Mouse (Mus musculus): ENCODE measurements at regions not wholly inside any gene's neighbourhood (a gene's known extent, or its start where the extent isn't known, plus 50 kb on each side); places are given as distances from the start of the nearest gene placed in this dataset.

DNA sequence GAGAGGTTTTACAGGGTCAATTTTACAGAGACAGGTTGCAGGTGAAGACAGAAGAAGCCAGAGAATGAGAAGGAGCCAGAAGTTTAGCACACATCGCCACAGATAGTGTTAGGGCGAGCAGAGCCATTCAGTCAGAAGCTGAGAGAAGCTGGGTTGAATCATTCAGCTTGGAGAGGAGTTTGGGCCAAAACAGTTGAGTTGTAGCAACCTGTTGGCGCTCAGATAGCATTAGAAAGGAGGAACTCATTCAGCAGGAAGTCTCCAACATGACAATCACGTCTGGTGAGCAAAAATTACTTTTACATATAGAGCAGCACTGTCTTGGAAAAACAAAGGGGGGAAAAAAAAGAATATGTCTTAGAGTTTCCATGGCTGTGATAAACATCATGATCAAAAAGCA lies 53.2 kb downstream of the Fam43a start:
- ChIA-PET POLR2A (interaction anchor here in 3 of 4 experiments (0.6 to 1.2 kb wide), 3 partner anchors 9 to 63 kb away, joined by 3 read pairs; no protein-coding TSS in a partner anchor), CTCF (no interaction called here)

DNA sequence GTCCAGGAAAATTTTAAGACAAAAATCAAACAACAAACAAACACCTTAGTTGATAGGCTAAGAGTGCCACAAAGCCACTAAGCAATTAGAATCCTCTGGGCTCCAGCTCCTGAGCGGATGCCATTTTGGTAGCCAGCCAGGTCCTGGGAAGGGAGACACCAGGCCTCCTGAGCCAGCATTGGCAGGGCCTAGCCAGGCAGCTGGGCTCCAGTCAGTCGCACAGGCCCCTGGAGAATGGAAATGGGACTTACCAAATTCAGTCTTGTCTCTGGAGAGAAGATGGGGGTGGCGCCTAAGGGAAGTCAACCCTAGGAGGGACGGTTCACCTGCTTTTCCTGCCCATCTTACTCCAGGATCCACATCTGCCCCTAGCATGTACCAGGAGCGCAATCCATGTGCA lies 54.3 kb downstream of the Fam43a start:
- ChIA-PET POLR2A (interaction anchor here in 1 of 4 experiments (1.2 kb wide), 3 partner anchors 8 to 38 kb away, joined by 3 to 4 read pairs (median 3); no protein-coding TSS in a partner anchor), CTCF (no interaction called here)

DNA sequence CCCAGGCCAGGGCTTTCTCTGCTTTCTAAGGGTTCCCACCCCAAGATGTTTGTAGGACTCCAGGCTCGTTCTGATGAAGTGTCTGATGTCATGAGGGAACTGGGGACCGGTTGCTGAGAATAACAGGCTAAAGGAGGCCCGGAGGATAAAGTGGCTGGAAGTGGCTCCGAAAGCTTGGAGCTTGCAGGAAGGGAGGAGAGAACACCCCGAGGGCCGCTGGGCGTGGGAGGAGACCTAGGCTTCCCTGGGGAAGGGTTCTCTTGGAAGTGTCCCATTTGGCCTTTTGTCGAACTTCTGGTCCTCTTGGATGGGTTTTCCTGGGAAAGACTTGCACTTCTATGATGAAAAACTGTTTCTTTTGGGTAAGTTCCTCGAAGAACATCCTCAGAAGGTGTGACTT lies 54.7 kb downstream of the Fam43a start:
- POLR2A ChIA-PET = interaction anchor here in 3 of 4 experiments (1.0 to 2.4 kb wide), 7 partner anchors 8 to 82 kb away, joined by 3 to 8 read pairs (median 3); no protein-coding TSS in a partner anchor
- CTCF ChIA-PET = no interaction called here

DNA sequence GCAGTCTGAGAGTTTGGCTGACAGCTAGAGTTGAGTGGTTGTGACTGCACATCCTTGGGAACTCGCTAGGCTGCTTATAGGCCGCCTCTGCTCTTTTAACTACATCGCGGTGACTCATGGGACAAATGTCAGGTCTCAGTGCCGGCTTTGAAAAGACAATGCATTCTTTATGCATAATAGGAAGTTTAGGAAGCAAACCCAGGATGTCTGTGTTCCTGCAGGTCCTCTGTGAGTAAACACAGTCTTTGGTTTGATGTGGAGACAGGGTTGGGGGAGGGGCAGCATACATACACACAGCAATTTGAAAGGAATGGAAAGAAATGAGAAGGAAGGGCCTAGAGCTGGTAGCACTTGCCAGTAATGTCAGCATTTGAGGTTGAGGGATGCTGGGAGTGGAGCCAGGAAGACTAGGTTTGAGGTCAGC lies 56.3 kb downstream of the Fam43a start:
- POLR2A ChIA-PET = interaction anchor here (0.6 to 2.4 kb wide), 7 partner anchors 8 to 16 kb away, joined by 3 to 15 read pairs (median 4); no protein-coding TSS in a partner anchor

DNA sequence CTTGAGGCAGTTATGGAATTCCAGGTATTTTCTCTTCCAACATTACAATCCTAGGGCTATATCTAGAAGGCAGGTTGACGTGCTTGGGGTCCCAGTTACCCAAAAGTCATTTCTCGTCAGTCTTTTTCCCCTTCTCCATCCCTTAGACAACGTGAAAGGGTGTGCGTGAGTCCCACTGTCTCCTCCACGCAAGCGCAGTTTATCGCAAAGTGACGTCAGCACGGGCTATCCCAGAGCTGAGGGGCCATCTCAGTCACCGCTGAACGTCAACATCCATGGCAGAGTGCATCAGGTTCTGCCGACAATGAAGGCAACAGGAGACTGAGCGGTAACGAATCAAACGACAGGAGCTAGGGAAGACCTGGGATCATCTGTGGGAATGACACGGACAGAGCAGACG lies 57.4 kb downstream of the Fam43a start:
- ChIA-PET POLR2A (interaction anchor here (0.6 to 2.8 kb wide), 14 partner anchors 9 to 266 kb away, joined by 3 to 15 read pairs (median 4); no protein-coding TSS in a partner anchor), CTCF (interaction anchor here in 2 of 4 experiments (0.6 to 1.0 kb wide), 2 partner anchors 16 to 748 kb away, joined by 3 to 4 read pairs; no protein-coding TSS in a partner anchor)

More for the DNA sequence above, 56.3 kb downstream of the Fam43a start:
- CTCF ChIA-PET = no interaction called here

DNA sequence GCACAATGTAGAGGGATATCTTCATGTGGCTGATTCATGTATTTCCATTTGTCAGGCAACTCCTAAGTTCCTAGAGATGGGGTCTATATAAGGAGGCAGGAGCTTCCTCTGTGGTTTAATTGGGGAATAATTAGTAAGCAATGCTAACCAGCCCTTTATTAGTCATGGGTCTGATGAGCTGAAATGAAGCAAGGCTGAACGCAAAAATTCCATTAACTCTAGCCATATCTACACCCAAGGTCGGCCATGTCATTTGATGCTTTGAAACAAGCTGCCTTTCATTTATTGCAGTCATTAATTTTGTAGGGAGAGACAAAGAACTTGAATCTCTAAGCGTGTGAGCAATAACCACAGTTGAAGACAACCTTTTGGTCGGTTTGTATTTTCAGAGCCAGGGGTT lies 59.4 kb downstream of the Fam43a start:
- POLR2A ChIA-PET = interaction anchor here in 2 of 4 experiments (1.1 to 4.4 kb wide), 3 partner anchors 15 to 35 kb away, joined by 5 to 21 read pairs (median 9); no protein-coding TSS in a partner anchor
- CTCF ChIA-PET = interaction anchor here in 1 of 4 experiments (0.6 kb wide), 1 partner anchor 77 kb away, joined by 3 read pairs; no protein-coding TSS in a partner anchor

DNA sequence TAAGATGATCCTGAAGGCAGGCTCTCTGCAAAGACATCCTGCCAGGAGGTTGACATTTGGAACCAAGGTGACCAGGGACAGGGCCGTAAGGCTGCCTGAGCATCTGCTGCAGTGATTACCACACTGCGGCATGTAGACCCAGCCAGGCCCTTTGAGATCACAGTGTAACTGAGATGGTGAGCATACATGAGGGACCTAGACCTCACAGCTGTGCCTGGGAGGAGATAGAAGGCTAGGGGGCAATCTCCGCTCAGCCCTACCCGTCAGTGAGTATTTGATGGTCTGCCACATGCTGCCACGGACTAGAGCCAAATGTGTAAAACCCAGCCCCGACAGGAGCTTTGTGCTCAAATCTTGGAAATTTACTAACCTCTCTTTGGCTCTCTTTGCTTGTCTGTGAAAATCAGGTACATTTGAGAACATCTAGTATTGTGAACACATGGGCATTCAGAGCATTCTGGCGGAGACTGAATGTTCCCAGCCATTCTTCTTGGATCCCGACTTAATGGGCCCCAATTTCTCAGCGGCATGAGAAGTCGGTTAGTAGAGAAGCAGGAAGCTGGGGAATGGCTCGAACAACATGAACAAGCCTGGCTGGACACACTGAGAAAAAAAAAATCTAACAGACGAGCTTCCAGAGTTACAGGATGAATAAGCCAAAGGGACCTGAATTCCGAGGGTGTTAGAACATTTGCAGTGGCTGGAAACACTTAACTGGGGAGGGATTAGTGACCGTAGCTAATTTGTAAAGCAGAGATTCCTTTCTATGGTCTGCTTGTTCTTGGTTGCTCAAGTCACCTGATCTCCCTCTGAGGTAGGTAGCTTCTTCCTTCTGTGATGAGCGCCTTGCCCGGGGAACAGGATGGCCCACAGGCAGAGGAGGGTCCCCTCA lies 61.8 kb downstream of the Fam43a start:
- ChIA-PET POLR2A (interaction anchor here (0.6 to 4.4 kb wide), 21 partner anchors 8 to 304 kb away, joined by 3 to 23 read pairs (median 5); no protein-coding TSS in a partner anchor), CTCF (interaction anchor here in 1 of 4 experiments (0.6 kb wide), 1 partner anchor 278 kb away, joined by 3 read pairs; no protein-coding TSS in a partner anchor)

DNA sequence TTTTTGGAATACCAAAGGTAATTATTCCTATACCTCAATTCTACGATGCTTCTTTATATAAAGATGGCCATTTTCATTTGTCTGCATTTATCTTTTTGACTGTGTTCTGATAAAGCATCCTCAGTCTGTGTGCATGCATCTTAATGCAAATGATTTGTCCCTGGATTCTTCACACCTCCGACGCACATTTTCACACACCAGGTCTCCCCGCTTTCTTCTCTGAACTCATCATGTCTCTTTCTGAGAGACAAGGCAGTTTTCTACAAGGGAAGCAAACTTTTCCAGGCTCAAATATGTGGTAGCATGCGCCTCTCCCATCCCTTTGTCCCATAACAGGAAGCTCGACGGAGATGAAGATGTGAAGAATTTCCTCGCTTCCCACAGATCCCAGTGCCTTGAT lies 63.5 kb downstream of the Fam43a start:
- ChIA-PET POLR2A (interaction anchor here in 3 of 4 experiments (0.7 to 4.4 kb wide), 7 partner anchors 9 to 47 kb away, joined by 3 to 23 read pairs (median 11); no protein-coding TSS in a partner anchor), CTCF (no interaction called here)

DNA sequence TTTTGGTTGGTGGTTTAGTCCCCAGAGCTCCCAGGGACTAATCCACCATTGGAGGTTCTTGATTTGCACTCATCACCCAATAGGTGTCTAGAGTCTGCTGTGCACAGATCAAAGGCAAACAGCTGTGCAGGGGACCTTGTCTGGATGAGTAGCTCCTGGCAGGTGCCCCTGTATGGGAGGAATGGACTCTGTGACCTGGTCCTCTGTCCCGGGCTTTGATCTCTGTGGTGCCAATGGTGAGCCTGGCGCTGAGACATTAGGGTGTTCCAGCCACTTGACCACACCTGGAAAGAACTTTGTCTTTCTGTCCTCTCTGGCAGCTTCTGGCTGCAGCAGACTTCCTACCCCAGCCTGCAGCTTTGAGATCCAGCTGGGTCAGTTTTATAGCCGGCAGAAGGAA lies 64.4 kb downstream of the Fam43a start:
- ChIA-PET CTCF (no interaction called here), POLR2A (interaction anchor here in 2 of 4 experiments (0.6 to 4.3 kb wide), 4 partner anchors 17 to 109 kb away, joined by 3 to 23 read pairs (median 4); no protein-coding TSS in a partner anchor)

DNA sequence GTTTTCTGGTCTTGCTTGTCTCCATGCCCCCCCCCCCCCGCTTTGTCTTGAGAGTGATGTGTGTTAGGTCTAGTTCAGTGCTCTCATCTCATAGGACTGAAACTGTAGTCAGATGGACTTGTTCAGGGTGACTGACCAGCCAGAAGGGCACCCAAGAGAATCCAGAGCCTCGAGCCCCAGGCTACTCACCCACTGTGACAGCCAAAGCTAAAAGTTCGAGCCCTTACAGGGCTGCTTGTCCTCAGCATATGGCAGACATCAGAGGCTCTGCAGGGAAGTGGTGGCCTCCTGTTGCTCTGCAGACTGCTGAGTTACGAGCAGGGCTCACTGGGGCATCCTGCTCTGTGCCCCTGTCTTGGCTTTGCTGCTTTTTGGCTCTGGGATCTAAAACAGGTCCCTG lies 64.9 kb downstream of the Fam43a start:
- POLR2A ChIA-PET = interaction anchor here in 2 of 4 experiments (0.7 to 4.3 kb wide), 4 partner anchors 18 to 108 kb away, joined by 3 to 23 read pairs (median 4); no protein-coding TSS in a partner anchor
- CTCF ChIA-PET = no interaction called here

DNA sequence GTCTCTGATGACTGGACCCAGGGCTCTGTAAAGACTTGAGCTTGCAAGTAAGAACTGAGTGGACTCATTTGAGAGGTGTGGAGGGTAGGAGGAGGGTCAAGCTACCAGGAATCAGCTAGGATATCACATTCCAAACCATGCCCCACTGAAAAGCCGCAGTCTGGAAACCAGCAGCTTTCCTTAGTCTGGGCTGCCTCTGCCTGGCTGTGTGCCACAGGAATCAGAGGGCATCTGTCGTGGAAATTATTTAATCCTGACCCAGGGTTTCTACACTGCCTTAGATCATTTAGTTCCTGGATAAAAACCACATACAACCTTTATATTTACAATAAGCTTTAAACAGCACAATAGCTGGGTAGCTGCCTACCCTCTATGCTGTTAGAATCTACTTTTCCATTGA lies 66.4 kb downstream of the Fam43a start:
- ChIA-PET POLR2A (interaction anchor here in 2 of 4 experiments (0.6 to 2.3 kb wide), 5 partner anchors 9 to 291 kb away, joined by 3 to 7 read pairs (median 3); no protein-coding TSS in a partner anchor), CTCF (no interaction called here)

DNA sequence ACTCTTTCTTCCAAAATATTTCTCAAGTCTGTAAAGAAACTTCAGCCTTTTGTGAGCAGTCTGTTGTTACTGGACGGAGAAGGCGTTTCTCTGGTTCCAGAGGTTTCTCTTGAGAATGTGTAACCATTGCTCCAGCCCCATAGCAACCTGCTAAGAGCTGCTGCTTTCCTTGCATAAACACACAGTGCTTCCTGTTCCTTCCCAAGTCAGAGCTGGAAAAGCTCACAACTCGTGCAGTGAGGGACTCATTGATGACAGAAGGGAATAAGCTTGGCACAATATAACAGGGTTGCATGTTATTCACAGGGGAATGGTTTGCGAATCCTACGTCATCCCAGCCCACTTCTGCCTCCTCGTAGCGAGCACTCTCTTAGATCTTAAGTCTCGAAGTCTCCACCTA lies 70.4 kb downstream of the Fam43a start:
- POLR2A ChIA-PET = interaction anchor here in 3 of 4 experiments (0.6 to 4.9 kb wide), 10 partner anchors 9 to 579 kb away, joined by 3 to 20 read pairs (median 4); partner anchors contain the start of gene Fam43a (in 1 of the 3)
- CTCF ChIA-PET = interaction anchor here in 1 of 4 experiments (0.6 kb wide), 1 partner anchor 66 kb away, joined by 3 read pairs; no protein-coding TSS in a partner anchor

DNA sequence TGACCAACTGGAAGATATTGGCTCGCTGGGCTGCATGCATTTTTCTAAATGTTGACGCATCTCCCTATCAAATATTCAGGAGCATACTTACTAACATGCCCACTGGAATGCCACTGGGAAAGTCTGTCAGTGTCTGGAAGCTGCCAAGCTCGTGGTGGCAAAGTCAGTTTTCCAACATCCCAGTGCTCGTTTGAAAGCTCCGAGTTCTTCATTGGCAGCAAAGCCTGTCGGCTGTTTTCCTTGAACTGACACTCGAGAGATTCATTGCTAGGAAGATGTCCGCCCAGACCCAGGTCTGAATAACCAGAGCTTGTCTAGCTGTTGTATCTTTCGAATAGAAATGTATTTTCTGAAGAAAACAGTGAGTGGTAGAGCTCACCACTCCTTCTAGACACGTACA lies 72.1 kb downstream of the Fam43a start:
- CTCF ChIA-PET = no interaction called here
- POLR2A ChIA-PET = interaction anchor here in 3 of 4 experiments (0.9 to 8.6 kb wide), 8 partner anchors 10 to 71 kb away, joined by 4 to 64 read pairs (median 17); partner anchors contain the start of gene Fam43a (in 1 of the 3)

DNA sequence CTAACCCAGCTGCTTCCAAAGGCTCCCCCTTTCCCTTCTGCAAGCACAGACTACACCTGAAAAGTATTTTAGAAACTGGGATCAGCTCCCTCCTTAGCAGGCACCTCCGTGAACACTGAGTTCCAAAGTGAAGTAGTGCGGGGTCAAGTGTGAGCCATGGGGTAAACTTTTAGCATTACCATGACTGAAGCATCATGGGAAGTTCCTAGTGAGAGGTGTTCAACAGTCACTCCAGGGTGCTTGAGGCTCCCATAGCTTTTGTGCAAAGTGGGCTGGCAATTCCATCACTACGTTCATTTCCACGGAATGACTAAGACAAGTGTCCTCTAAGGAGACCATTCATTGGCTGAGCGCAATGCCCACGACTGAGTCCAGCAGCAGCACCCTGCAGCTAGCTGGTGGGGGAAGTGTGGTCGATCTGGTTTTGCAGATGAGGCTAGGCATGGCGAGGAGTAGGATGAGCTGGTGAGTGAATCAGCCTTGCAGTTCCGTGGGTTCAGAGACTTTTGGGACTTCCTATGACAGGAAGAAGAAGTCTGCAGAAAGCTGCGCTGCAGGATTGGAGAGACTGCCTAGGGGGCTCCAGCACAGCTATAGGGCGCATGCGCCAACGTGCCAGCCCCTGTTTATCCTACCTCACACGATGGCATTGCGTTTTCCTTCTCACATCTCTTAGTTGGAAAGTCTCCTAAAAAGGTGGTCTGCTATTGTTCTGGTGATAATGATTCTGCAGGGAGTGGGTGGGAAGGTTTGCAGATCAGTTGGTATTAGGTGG lies 73.4 kb downstream of the Fam43a start:
- CTCF ChIA-PET = interaction anchor here in 2 of 4 experiments (0.6 to 1.5 kb wide), 3 partner anchors 20 to 76 kb away, joined by 3 read pairs; no protein-coding TSS in a partner anchor
- POLR2A ChIA-PET = interaction anchor here (0.5 to 8.6 kb wide), 39 partner anchors 10 to 1268 kb away, joined by 3 to 64 read pairs (median 4); partner anchors contain the start of genes Fam43a (in 3 of the 4) and Lsg1 (in 1 of the 4)

DNA sequence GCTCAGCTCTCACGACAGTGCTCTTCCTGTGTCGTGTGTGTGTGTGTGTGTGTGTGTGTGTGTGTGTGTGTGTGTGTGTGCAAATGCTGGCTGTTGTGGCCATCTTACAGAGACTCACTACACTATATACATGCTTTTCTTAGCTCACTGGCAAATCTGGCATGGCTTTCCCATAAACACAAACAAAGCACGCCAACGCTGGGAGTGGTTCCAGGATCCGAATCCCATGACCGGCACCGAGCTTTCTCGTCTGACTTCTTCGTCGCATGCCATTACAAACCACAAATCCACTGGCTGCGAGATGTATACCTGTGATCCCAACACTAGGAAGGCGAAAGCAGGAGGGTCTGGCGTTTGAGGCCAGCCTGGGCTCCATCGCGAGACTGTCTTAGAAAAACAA lies 74.1 kb downstream of the Fam43a start:
- POLR2A ChIA-PET = interaction anchor here (0.7 to 8.6 kb wide), 27 partner anchors 9 to 103 kb away, joined by 3 to 64 read pairs (median 4); partner anchors contain the start of genes Fam43a (in 2 of the 4) and Lsg1 (in 1 of the 4)

DNA sequence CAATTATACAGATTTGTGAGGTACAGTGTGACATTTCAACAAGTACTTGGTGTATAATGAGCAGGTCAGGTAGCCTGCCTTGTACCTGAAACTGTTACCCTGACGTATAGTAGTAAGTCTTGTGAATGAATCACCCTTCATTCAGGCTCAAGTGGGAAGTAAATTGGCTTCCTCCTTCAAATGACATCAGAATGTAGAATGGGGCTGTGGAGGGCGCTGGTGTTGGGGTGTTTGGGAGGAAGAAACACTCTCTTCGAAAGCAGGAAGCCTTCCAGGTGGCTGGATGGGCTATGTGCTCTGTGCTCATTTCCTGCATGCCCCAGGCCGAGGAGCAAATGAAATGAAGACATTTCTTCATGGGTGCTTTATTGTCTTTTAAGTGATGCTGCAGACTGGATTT lies 76.3 kb downstream of the Fam43a start:
- ChIA-PET CTCF (no interaction called here), POLR2A (interaction anchor here in 3 of 4 experiments (0.8 to 8.6 kb wide), 12 partner anchors 11 to 81 kb away, joined by 3 to 64 read pairs (median 4); partner anchors contain the start of gene Fam43a (in 1 of the 3))

More for the DNA sequence above, 74.1 kb downstream of the Fam43a start:
- CTCF ChIA-PET = interaction anchor here in 2 of 4 experiments (0.7 to 1.5 kb wide), 3 partner anchors 19 to 878 kb away, joined by 3 read pairs; no protein-coding TSS in a partner anchor

DNA sequence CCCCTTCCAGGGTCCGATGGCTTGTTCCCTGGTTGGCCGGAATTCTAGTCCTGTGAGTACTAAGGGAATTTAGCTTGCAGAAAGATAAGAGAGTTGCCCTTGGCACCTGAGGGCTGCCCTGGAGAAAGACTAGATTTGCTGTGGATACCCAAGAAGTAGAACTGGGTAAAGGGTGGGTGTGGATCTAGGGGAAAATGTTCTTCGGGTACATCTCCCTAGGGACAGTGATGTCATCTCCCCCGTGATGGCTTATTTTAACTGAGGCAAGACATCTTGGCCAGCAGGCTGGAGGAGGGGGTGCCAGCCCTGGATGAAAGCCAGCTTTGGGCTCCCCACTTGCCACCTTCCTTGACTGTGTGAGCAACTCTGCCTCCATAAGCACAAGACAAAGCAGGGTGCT lies 77.5 kb downstream of the Fam43a start:
- ChIA-PET POLR2A (interaction anchor here in 2 of 4 experiments (0.9 to 8.6 kb wide), 5 partner anchors 10 to 76 kb away, joined by 4 to 64 read pairs (median 4); no protein-coding TSS in a partner anchor), CTCF (no interaction called here)
